ENCODE assay signal across 26 mouse cellular contexts in the genomic region with DNA sequence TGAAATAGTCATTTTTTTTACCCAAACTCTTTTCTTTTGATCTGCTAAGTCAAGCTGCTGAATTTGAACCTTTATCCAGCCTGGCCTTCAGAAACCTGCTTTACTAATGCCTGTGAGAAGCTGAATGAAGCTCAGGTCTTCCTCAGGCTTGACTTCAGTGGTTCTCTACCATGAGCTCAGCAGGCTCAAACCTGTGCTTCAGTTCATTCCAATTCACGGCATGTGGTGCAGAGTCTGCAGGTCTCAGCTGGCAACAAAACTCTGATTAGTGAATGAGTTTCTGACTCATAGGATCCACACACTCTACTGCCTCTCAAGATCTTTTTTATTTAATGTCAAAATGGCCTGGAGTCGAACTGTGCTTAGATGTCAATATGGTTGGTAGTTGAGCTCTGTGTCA.
DNase-seq lines count a peak whose midpoint lies in the region; ATAC-seq and TF ChIP-seq lines count a peak whose summit lies in the region.
"Had no signal": no experiment of that assay in that cellular context is flagged by ENCODE, and none has a peak within 500 bp of the region (broad histone marks: within the 10 kb centered on the region; RNA-seq: fewer than 3 reads in every experiment).

No protein-coding gene starts in this region.

- WGBS in midbrain, postnatal 0 days = 81% methylated on average over 2 of the region's 2 CpGs
- 85% methylated on average over 2 of the region's 2 CpGs for WGBS in midbrain, embryonic 14.5 days

- no peaks in the 10 kb centered on the region for H3K27me3 ChIP-seq in midbrain, postnatal 0 days (ENCODE audit: insufficient read depth, low read length)
- no peaks in the 10 kb centered on the region for H3K27me3 ChIP-seq in midbrain, embryonic 14.5 days (ENCODE audit: control insufficient read depth, insufficient read depth, low read length)
- H3K27me3 ChIP-seq: embryonic facial prominence, embryonic 12.5 days; forebrain, embryonic 15.5 days; heart, embryonic 15.5 days; limb, embryonic 12.5 days; liver, embryonic 15.5 days; lung, embryonic 15.5 days; neural tube, embryonic 13.5 days had no signal

- H3K36me3 ChIP-seq in midbrain, postnatal 0 days (ENCODE audit: insufficient read depth, low read length) = no peaks in the 10 kb centered on the region
- no peaks in the 10 kb centered on the region for H3K36me3 ChIP-seq in midbrain, embryonic 14.5 days (ENCODE audit: control insufficient read depth, insufficient read depth, low read length)
- H3K36me3 ChIP-seq: embryonic facial prominence, embryonic 12.5 days; forebrain, embryonic 10.5 days; forebrain, embryonic 15.5 days; heart, embryonic 10.5 days; heart, embryonic 15.5 days; limb, embryonic 12.5 days; liver, embryonic 15.5 days; lung, embryonic 15.5 days; neural tube, embryonic 13.5 days had no signal

- H3K4me2 ChIP-seq in midbrain, postnatal 0 days (ENCODE audit: low read depth, low read length, poor library complexity, severe bottlenecking) = no peak overlapping the region
- no peak overlapping the region for H3K4me2 ChIP-seq in midbrain, embryonic 14.5 days (ENCODE audit: low read length)
- H3K4me2 ChIP-seq: embryonic facial prominence, embryonic 12.5 days; forebrain, embryonic 15.5 days; heart, embryonic 15.5 days; limb, embryonic 12.5 days; liver, embryonic 15.5 days; lung, embryonic 15.5 days; midbrain, embryonic 11.5 days; neural tube, embryonic 13.5 days had no signal

- no peak overlapping the region for H3K4me3 ChIP-seq in midbrain, postnatal 0 days (ENCODE audit: low read depth, low read length)
- no peak overlapping the region for H3K4me3 ChIP-seq in midbrain, embryonic 14.5 days (replicated peaks; ENCODE audit: low read depth, low read length)
- H3K4me3 ChIP-seq: embryonic facial prominence, embryonic 12.5 days; forebrain, embryonic 10.5 days; forebrain, embryonic 15.5 days; heart, embryonic 10.5 days; heart, embryonic 15.5 days; limb, embryonic 12.5 days; liver, embryonic 15.5 days; lung, embryonic 15.5 days; neural tube, embryonic 13.5 days had no signal

- DNase-seq in midbrain, postnatal 0 days (ENCODE audit: low spot score) = peak; percentile 22
- no peak for DNase-seq in midbrain, embryonic 14.5 days
- peak; percentile 50 to 62 for DNase-seq in cerebellum, adult 18-20 months
- peak; percentile 52 to 63 for DNase-seq in cerebellum, postnatal 10 days
- no peak for DNase-seq in adrenal gland, postnatal 14 days
- DNase-seq in thymus, postnatal 25 days = no peak
- no peak for DNase-seq in adrenal gland, postnatal 25 days
- DNase-seq: adrenal gland, adult 2 months; B cell, adult 2 months; gastrocnemius, postnatal 25 days; heart, adult 11 months; kidney, adult 8-10 months; layer of hippocampus, adult 9-11 months had no signal

- no peaks in the 10 kb centered on the region for H3K9me3 ChIP-seq in midbrain, postnatal 0 days (ENCODE audit: low read length)
- no peaks in the 10 kb centered on the region for H3K9me3 ChIP-seq in midbrain, embryonic 14.5 days (ENCODE audit: control insufficient read depth, low read length)
- H3K9me3 ChIP-seq: embryonic facial prominence, embryonic 12.5 days; forebrain, embryonic 10.5 days; forebrain, embryonic 15.5 days; heart, embryonic 10.5 days; heart, embryonic 15.5 days; limb, embryonic 12.5 days; liver, embryonic 15.5 days; lung, embryonic 15.5 days; neural tube, embryonic 13.5 days had no signal

- no peaks in the 10 kb centered on the region for H3K4me1 ChIP-seq in midbrain, postnatal 0 days (ENCODE audit: insufficient read depth, low read length)
- no peaks in the 10 kb centered on the region for H3K4me1 ChIP-seq in midbrain, embryonic 14.5 days (ENCODE audit: control insufficient read depth, insufficient read depth, low read length)
- H3K4me1 ChIP-seq: embryonic facial prominence, embryonic 12.5 days; forebrain, embryonic 10.5 days; heart, embryonic 10.5 days; heart, embryonic 15.5 days; limb, embryonic 12.5 days; liver, embryonic 15.5 days; lung, embryonic 15.5 days; neural tube, embryonic 13.5 days had no signal

- no peak overlapping the region for H3K27ac ChIP-seq in midbrain, postnatal 0 days (ENCODE audit: low read depth, low read length)
- no peak overlapping the region for H3K27ac ChIP-seq in midbrain, embryonic 14.5 days (replicated peaks; ENCODE audit: low read depth, low read length)
- H3K27ac ChIP-seq: embryonic facial prominence, embryonic 12.5 days; forebrain, embryonic 10.5 days; forebrain, embryonic 15.5 days; heart, embryonic 10.5 days; heart, embryonic 15.5 days; kidney, postnatal 0 days; limb, embryonic 12.5 days; liver, embryonic 15.5 days; lung, embryonic 15.5 days; neural tube, embryonic 13.5 days had no signal

- no peak for ATAC-seq in midbrain, postnatal 0 days (ENCODE audit: low FRiP score)
- ATAC-seq in midbrain, embryonic 14.5 days (ENCODE audit: low FRiP score, low TSS enrichment) = no peak
- ATAC-seq: activated CD4-positive, CD25-positive, alpha-beta regulatory T cell, adult 4 months; forebrain, embryonic 15.5 days; intestine, embryonic 16.5 days had no signal

- H3K9ac ChIP-seq in midbrain, postnatal 0 days (replicated peaks; ENCODE audit: low read length, poor library complexity, severe bottlenecking) = no peak overlapping the region
- H3K9ac ChIP-seq in midbrain, embryonic 14.5 days (replicated peaks; ENCODE audit: low read length) = no peak overlapping the region
- H3K9ac ChIP-seq: embryonic facial prominence, embryonic 12.5 days; forebrain, embryonic 15.5 days; heart, embryonic 15.5 days; limb, embryonic 12.5 days; liver, embryonic 15.5 days; lung, embryonic 15.5 days; neural tube, embryonic 13.5 days had no signal

- no peak for TF ChIP-seq CTCF in midbrain, postnatal 0 days (IDR thresholded peaks at IDR 0.05)

Comparison
In these comparisons a context has a peak if more than half of its experiments do, and no peak if none do; other contexts are left out.
1. DNase-seq: peak in midbrain, postnatal 0 days (single experiment), cerebellum, adult 18-20 months (2 of 2) and cerebellum, postnatal 10 days (2 of 2); none in midbrain, embryonic 14.5 days (single experiment), adrenal gland, postnatal 14 days (single experiment), thymus, postnatal 25 days (single experiment) and adrenal gland, postnatal 25 days (single experiment).